Mouse (Mus musculus) left cerebral cortex, adult 18-20 months (tissue): Measurements from ENCODE around the gene Nsfl1c. TPM values are rescaled to one million over a fixed set of nuclear protein-coding genes. Genes with fewer than 3 reads are reported as not detected.
"Not testable (repeated sequence)": the region's sequence is repeated elsewhere in the genome, so short reads cannot be mapped to it uniquely, and the experiment has no call there.

Experiments
- DNase-seq, 2 experiments: peaks; one replicate each; pipeline ENCODE4 v3.0.0; 2021 to 2022; ENCODE audit warnings: low spot score in 2 of 2, mixed read lengths in 1 of 2
- long read RNA-seq, 2 experiments: library from polyadenylated mRNA; stranded (forward); transcript quantifications; one replicate each; pipeline ENCODE4 v2.0.0; 2021
- total RNA-seq, 2 experiments: library from RNA; stranded (reverse); gene quantifications; 2 replicates each; pipeline ENCODE4 v1.2.3; 2021

The Nsfl1c gene
- total RNA-seq = 100 to 1,000 TPM; 150 to 156 TPM
- long read RNA-seq, experiment 1, transcript Nsfl1c-201 (9 exons, 1,364 nt) = major isoform, 150 of 169 reads
- long read RNA-seq, experiment 1, partial matches to known transcripts = 5 of 169 reads
- long read RNA-seq, experiment 1, other reads (novel, unspliced or antisense) = 12 of 169 reads
- long read RNA-seq, experiment 2, transcript Nsfl1c-201 (9 exons, 1,364 nt) = major isoform, 121 of 135 reads
- long read RNA-seq, experiment 2, partial matches to known transcripts = 3 of 135 reads
- long read RNA-seq, experiment 2, other reads (novel, unspliced or antisense) = 8 of 135 reads

DNA sequence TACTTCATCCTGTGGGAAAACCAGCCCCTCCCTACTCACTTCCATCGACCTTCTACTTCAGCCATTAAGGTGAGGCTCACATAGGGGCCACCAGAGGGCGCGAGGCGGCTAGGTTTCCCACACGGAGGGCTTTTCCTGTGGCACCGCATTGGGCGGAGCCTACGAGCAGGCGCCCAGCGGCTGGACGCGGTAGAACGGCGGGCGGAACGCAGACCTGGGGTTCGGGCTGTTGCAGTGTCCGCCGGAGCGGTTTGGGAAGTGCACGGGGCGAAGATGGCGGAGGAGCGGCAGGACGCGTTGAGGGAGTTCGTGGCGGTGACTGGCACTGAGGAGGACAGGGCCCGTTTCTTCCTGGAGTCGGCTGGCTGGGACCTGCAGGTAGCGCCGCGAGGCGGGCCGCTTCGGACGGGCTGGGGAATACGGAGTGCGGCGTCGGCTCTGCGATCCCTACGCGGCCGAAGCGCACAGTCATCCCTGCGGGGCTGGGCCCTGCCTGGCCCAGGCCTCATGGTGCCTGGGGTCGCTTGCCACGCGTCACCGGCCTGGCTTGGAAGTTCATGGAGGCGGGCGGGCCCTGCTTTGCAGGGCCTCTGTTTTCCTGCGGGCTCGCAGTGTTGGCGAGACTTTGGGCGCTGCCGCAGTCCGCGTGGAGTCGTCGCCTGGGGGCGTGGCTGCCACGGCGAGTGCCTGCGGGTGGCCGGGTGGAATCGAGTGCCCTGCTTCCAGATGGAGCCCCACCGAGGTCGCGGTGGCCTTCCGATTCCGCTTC, at the start of gene Nsfl1c:
Gene Nsfl1c, plus strand, starts transcription at position 148 of the 769 bp plus-strand sequence.
- DNase-seq = peak; percentile 95 to 97

- DNase-seq = not testable (repeated sequence)
These were observed 17.9 kb upstream of the Nsfl1c start, which contains the start of gene 4921509C19Rik for GRCm38 (mm10) chr2:151476053-151476452. TSS of gene 4921509C19Rik (minus strand) at chr2:151476153.

- no peak for DNase-seq
These were observed 7.5 kb upstream of the Nsfl1c start for GRCm38 (mm10) chr2:151486496-151486895.

DNA sequence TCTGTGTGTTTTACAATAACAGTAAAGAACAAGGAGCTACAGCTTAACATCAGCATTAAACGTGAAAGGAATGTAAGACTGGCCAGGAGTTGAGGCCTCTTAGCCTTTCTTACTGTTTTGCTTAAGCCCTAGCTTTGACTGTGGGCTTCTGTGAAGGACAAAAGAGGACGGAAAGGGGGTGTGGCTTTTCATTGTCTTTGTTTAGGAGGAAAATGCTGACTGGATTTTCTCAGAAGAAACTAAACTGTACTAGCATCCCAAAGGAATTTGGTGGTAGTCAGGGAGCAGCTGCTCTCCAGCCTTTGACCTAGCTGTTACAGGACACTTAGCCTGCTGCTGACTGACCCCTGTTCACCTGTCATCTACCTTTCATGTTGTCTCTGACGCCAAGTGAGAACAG, 4.4 kb downstream of the Nsfl1c start:
- no peak for DNase-seq

DNA sequence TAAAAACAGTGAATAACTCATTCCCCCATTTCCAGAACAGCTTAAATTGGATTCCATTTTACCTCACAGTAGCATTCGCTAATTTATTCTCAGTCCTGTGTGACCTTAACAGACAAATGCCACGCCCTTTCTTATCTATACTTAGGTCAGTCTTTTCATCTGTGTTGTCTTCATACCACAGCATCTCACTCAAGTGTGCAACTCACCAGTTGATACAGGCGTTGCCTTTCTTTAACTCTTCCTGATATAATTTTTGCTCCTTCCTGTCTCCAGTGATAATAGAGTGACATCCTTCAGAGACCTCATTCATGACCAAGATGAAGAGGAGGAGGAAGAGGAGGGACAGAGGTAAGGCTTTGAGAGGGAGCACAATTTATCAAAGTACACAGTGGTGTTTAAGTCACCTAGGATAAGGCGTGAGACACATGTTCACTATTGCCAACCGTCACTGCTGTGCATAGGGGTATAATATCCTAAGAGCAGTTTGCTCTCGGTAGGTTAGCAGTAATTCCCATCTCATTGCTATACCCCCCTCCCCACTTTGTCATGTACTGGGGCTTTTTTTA, 6.5 kb downstream of the Nsfl1c start:
- no peak for DNase-seq

- DNase-seq = no peak
These were observed 10.2 kb downstream of the Nsfl1c start for GRCm38 (mm10) chr2:151504226-151504625.

DNA sequence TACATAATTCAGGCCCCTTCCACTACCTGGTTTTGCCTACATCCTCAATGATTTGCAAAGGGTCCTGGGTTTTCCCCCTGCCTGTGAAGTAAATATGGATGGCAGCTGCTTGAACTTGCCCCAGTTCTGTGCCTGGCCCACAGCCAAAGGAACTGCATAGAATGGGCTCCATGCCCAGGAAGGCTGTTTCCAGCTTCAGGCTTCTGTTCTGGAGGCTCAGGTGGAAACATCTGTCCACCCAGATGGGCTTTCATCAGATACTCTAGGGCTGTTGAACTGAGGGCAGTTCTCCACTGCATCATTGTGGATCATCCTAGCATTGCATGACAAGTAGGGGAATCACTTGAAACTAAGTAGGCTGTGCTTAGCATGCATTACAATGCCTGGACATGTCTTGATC, 18.2 kb downstream of the Nsfl1c start:
- DNase-seq = peak; percentile 51 to 59

DNA sequence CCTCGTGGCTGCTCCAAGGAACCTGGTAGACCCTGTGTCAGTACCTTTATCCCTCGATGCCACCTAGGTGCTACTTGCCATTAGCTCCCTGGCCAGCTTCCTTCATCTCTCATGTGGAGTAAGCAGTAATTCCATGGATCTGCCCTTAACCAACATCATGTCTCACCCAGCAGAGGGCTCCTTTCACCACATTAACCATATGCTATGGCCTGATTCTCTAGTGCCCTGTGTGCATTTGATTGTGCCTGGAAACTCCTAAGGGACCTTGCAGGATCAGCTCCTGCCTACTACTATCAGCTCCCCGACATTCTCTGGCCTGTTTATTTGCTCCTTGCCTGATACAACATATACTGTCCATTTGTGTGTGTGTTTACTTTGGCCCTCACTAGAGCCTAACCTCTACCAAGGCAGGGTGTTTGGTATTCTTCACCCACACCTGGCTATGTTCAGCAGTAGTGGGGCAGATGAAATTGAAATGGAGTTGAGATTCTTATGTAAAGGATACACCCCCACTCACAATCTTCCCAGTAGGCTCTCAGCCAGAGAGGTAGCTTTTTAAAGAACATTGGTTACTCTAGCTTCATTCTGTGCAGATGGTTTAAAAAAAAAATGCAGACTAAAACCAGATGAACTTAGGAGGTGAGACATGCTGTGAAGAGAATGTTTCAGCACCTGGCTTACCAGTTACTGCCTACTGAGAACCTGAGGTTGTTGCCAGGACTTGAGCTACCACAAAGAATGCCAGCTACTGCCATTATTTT, 19.7 kb downstream of the Nsfl1c start:
- DNase-seq = peak; percentile 47 to 53

GRCm38 (mm10) chr2:151519000-151519399, 25.0 kb downstream of the Nsfl1c start:
- DNase-seq = no peak

DNA sequence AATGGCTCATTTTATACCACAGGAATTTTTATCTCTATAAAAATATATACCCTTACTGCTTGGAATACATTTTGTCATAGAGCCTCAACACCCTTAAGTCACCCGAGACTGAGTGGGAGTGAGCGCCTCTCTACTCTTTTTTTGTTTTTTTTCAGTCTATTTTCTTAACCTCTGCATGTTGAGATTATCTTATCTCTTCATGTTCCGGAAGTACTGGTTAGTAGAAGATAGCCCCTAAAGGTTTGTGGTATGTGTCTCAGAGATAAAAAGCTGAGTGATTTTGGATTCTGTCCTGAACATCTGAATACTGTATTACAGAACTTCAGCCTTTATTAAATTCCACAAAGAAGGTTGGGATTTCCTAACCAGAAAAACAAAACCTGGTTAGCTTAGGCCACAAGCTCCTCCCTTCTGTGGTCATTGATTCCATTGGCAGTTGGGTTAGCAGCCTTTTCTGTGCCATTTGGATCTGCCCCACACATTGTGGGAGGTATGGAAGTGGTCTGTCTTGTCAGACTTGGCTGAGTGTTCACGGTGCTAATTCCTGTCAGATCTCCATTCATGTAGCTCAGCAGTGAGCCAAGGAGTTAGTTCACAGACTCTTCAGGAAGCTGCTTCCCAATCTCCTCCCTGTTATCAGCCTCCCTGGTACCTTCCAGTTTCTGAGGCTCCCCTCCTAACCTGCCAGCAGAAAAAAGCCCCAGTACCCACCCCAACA, 30.5 kb downstream of the Nsfl1c start:
- no peak for DNase-seq

DNA sequence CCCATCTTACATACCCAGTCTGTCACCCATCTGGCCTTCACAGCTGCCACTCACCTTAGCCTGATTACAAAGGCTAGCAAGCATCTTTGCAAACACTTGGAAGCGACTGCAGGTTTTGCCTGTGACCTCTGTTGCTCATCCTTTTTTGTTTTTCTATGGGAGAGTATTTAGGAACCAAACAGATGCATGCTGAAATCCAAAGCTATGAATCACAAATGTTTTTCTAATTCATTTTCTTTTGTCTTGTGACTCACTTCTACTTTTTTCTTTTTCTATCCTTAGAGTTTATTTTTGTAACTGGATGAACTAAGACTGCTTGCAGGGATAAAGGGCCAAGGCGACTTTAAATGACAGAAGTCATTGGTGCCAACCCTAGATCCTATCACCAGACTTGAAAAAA, 31.5 kb downstream of the Nsfl1c start:
- no peak for DNase-seq

DNA sequence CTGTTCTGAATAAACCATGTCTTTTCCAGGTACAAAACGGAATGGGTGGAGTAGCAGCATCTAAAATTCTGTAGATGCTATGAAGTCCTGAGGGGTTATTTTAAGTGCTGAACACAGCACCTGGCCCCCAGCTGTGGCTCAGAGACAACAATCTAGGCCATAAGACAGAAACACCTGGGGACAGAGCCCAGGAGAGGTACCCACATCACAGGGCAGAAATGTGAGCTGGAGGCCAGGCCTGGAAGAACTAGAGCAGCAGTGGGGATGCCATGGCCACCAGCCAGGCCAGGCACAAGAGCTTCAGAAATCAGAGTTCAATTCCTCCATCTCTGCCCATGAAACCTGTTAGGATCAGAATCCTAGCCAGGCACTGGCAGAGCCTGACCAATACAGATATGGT, 34.1 kb downstream of the Nsfl1c start:
- no peak for DNase-seq

GRCm38 (mm10) chr2:151529169-151529568, 35.2 kb downstream of the Nsfl1c start:
- DNase-seq = no peak

GRCm38 (mm10) chr2:151530378-151531230, 36.6 kb downstream of the Nsfl1c start:
- DNase-seq = no peak

DNA sequence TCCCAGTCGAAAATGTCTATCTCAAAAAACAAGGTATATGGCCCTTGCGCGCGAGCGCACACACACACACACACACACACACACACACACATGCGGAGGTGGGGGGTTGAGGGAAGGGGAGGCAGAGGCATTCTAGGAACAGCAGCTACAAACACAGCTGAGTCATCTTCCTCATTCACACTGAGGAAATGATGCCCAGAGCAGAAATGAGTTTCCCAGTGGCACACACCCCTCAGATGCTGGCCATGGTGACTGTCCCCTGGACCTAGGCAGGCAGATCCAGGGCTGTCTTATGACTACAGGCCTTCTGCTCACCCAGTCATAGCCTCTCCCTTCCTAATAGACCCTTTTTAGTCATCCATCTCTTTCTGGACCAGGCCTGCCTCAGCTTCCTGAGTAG, 39.6 kb downstream of the Nsfl1c start:
- DNase-seq = no peak

DNA sequence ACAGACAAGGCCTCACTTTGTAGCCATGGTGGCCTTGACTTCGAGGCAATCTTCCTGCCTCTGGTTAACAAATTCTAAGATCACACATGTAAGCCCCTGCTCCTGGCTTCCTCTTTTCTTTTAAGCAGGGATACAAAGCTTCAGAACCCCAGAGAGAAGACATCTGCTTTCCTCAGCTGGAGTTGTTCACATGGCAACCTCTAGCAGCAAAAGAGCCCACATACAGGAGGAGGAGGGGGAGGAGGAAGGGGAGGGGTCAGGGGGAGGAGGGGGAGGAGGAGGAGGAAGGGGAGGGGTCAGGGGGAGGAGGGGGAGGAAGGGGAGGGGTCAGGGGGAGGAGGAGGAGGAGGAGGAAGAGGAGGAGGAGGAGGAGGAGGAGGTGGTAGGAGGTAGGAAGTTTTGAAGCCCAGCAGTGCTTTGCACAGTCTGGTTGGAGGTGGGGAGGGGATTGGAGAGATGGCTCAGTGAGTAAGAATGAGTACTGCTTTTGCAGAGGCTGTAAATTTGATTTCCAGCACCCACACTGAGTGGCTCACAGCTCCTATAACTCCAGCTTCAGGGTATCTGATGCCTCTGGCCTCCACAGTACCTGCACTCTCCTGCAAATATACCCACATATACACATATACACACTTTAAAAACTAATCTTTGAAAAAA, 42.1 kb downstream of the Nsfl1c start:
- no peak for DNase-seq

- DNase-seq = peak; percentile 57 to 59
These were observed 42.6 kb downstream of the Nsfl1c start for GRCm38 (mm10) chr2:151536618-151536974.

- peak in 1 of 2 experiments; percentile 43 for DNase-seq
These were observed 44.7 kb downstream of the Nsfl1c start for GRCm38 (mm10) chr2:151538646-151539045.

DNA sequence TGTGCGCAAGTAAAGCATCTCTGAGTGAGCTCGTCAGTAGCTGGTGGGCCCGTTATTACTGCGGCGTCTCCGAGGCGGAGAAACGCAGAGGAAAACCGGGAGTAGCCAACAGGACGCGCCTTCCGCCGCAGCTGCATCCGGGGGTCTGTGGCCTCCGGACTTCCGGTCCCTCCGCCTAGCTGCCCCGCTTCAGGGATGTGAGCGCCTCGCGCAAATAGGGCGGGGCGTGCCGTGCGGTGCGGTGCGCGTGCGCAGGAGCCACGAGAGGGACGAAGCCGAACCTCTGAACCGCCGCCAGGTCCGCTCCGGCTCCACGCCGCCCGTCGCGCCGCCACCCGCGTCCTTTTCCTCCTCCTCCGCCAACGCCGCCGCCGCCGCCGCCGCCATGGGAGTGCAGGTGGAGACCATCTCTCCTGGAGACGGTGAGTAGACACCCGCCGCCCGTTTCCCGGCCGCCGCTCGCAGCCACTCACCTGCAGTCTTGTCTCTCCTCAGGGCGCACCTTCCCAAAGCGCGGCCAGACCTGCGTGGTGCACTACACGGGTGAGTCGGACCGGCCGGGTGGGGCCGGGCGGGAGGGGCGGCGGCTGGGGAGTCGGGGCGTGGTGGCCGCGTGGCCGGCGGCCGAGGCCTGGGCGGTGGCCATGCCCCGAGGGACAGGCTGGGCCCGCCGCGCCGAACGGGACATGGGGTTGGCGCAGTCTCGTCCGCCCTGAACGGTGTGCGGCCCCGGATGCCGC, 48.5 kb downstream of the Nsfl1c start, which contains the start of gene Fkbp1a:
Gene Fkbp1a, plus strand, starts transcription at position 161 of the 740 bp plus-strand sequence.
- DNase-seq = peak; percentile 98
